ENCODE assay signal across 8 mouse cellular contexts in the genomic region with DNA sequence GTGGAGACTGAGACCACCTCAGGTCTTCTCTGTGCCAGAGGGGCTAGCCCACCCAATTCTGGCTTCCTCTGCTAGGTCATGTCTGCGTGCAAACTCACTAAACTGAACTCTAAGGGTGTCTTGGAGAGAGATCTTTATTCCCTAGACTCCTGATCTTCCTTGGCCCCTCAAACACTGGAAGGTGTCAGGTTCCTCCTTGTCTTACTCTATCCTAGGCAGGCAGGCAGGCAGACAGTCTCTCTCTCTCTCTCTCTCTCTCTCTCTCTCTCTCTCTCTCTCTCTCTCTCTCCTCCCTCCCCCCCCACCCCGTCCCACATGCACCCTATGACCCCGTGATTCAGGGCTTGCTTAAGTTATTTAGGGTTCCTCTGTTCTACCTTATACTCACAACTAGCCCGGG. TPM values are rescaled to one million over a fixed set of nuclear protein-coding genes. Genes with fewer than 3 reads are reported as not detected.
DNase-seq lines count a peak whose midpoint lies in the region; ATAC-seq and TF ChIP-seq lines count a peak whose summit lies in the region.

No protein-coding gene starts in this region.

- ATAC-seq in liver, embryonic 12.5 days: peak; percentile 7
- ATAC-seq in stomach, postnatal 0 days (ENCODE audit: low FRiP score, low TSS enrichment): no peak

- TF ChIP-seq EP300 in stomach, postnatal 0 days (optimal IDR thresholded peaks at IDR 0.05): no peak

- H3K4me3 ChIP-seq in cerebellum, adult 2 months (replicated peaks; ENCODE audit: insufficient read depth, low read depth, low read length): peak overlapping the region; percentile 55
- peak overlapping the region; percentile 92 for H3K4me3 ChIP-seq in testis, adult 2 months (ENCODE audit: control insufficient read depth, low read depth, low read length)
- peak overlapping the region; percentile 93 for H3K4me3 ChIP-seq in liver, embryonic 12.5 days
- peak overlapping the region; percentile 65 for H3K4me3 ChIP-seq in stomach, postnatal 0 days (ENCODE audit: low read depth, low read length)

- H3K36me3 ChIP-seq in testis, adult 2 months (ENCODE audit: control insufficient read depth, insufficient read depth, low read length): no peaks in the 10 kb centered on the region
- peaks cover 36% of the 10 kb centered on the region for H3K36me3 ChIP-seq in liver, embryonic 12.5 days
- no peaks in the 10 kb centered on the region for H3K36me3 ChIP-seq in stomach, postnatal 0 days (ENCODE audit: control insufficient read depth, insufficient read depth, low read length)

- no peak for DNase-seq in cerebellum, adult 2 months
- DNase-seq in cerebellum, postnatal 36 days: no peak
- DNase-seq in testis, postnatal 10 days (ENCODE audit: low spot score): no peak
- DNase-seq in stomach, postnatal 0 days (ENCODE audit: low spot score): no peak
- no peak for DNase-seq in thymus, postnatal 25 days
- DNase-seq in cerebellum, adult 8-10 months: no peak

- H3K4me1 ChIP-seq in cerebellum, adult 2 months (ENCODE audit: control insufficient read depth, insufficient read depth, low read length): peaks cover 6% of the 10 kb centered on the region; the same call in 1 of the 2 replicates
- H3K4me1 ChIP-seq in testis, adult 2 months (ENCODE audit: control insufficient read depth, insufficient read depth, low read length): peaks cover 7% of the 10 kb centered on the region
- peaks cover 57% of the 10 kb centered on the region for H3K4me1 ChIP-seq in liver, embryonic 12.5 days
- H3K4me1 ChIP-seq in stomach, postnatal 0 days (replicated peaks; ENCODE audit: control insufficient read depth, insufficient read depth): no peaks in the 10 kb centered on the region

- TF ChIP-seq CTCF in cerebellum, adult 2 months (IDR thresholded peaks at IDR 0.05; ENCODE audit: borderline replicate concordance, insufficient read depth, low read depth, low read length): no peak
- TF ChIP-seq CTCF in testis, adult 2 months (IDR thresholded peaks at IDR 0.05; ENCODE audit: control insufficient read depth, insufficient read depth, insufficient replicate concordance, low read depth, low read length): no peak
- TF ChIP-seq CTCF in stomach, postnatal 0 days (IDR thresholded peaks at IDR 0.05; ENCODE audit: low read depth): no peak

- H3K27ac ChIP-seq in cerebellum, adult 2 months (ENCODE audit: insufficient read depth, low read length): no peak overlapping the region
- H3K27ac ChIP-seq in testis, adult 2 months (ENCODE audit: control insufficient read depth, insufficient read depth, low read depth, low read length): no peak overlapping the region
- peak overlapping the region; percentile 92 for H3K27ac ChIP-seq in liver, embryonic 12.5 days
- no peak overlapping the region for H3K27ac ChIP-seq in stomach, postnatal 0 days (replicated peaks)

- peak overlapping the region; percentile 98 for H3K9ac ChIP-seq in liver, embryonic 12.5 days
- peak overlapping the region; percentile 61 for H3K9ac ChIP-seq in stomach, postnatal 0 days (ENCODE audit: low read length)

- WGBS in cerebellum, adult 2 months: 19% methylated on average over 4 of the region's 4 CpGs
- WGBS in liver, embryonic 12.5 days (ENCODE audit: insufficient replicate concordance): 7% methylated on average over 4 of the region's 4 CpGs
- 21% methylated on average over 4 of the region's 4 CpGs for WGBS in stomach, postnatal 0 days

- H3K9me3 ChIP-seq in liver, embryonic 12.5 days (replicated peaks): no peaks in the 10 kb centered on the region
- no peaks in the 10 kb centered on the region for H3K9me3 ChIP-seq in stomach, postnatal 0 days (ENCODE audit: control insufficient read depth, low read length)

- H3K27me3 ChIP-seq in cerebellum, adult 2 months (ENCODE audit: control insufficient read depth, insufficient read depth, low read length): no peaks in the 10 kb centered on the region
- H3K27me3 ChIP-seq in testis, adult 2 months (ENCODE audit: control insufficient read depth, insufficient read depth, low read length): no peaks in the 10 kb centered on the region
- no peaks in the 10 kb centered on the region for H3K27me3 ChIP-seq in liver, embryonic 12.5 days (replicated peaks)
- no peaks in the 10 kb centered on the region for H3K27me3 ChIP-seq in stomach, postnatal 0 days (ENCODE audit: control insufficient read depth, insufficient read depth, low read length)

- TF ChIP-seq POLR2A in cerebellum, adult 2 months (IDR thresholded peaks at IDR 0.05; ENCODE audit: borderline replicate concordance, insufficient read depth, low read length): no peak
- no peak for TF ChIP-seq POLR2A in testis, adult 2 months (IDR thresholded peaks at IDR 0.05; ENCODE audit: control insufficient read depth, low read depth, low read length)

- H3K4me2 ChIP-seq in liver, embryonic 12.5 days: peak overlapping the region; percentile 82
- peak overlapping the region; percentile 99 for H3K4me2 ChIP-seq in stomach, postnatal 0 days (replicated peaks; ENCODE audit: low read depth)

RNA-seq across cellular contexts. Expression of a gene that starts 0.9 kb away (rescaled TPM):
- polyA plus RNA-seq in cerebellum, adult 2 months (2012; rRNA removed): 24.8 and 29.2 TPM in 2 replicates
- polyA plus RNA-seq in testis, adult 2 months (2012; rRNA removed): 3.1 and 4.8 TPM in 2 replicates
- 17.8 and 18.2 TPM in 2 replicates for polyA plus RNA-seq in liver, embryonic 12.5 days (2016; fragmentation: Nextera tagmentation; extraction: Ambion mirVana)
- 0.71 and 1.2 TPM in 2 replicates for polyA plus RNA-seq in stomach, postnatal 0 days (2015; fragmentation: Nextera tagmentation; extraction: Ambion mirVana)
